Mouse (Mus musculus) liver, embryonic 14.5 days (tissue): ENCODE results near the gene Fam32a.

Experiments used
- CTCF ChIP-seq: IDR thresholded peaks from 2 replicates; pipeline ENCODE4 v1.5.1; 2016; ENCODE audit warnings: antibody characterized with exemption, low read depth, control low read depth
- EP300 ChIP-seq: IDR thresholded peaks from 2 replicates; pipeline ENCODE4 v1.6.1; 2016; ENCODE audit warnings: antibody characterized with exemption, low read depth

DNA sequence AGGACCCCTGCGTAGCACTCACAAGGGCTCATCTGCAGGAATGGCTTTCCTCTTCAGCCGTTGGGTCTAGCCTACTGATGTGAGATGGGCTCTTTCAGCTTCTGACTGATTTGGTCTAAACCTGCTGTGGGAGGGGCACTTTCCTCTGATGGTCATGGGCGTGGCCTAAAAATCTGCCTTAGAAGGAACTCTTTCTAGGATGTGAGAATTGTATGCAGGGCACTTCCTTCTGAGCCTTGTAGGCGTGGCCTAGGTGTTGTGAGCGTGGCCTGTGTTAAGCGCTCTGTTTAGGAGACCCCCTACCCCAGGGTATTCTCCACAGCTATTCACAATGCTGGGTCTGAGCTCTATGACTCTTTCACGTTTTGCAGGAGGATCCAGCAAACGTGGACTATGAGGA lies 21.5 kb upstream of the Fam32a start:
- TF ChIP-seq CTCF (no peak), EP300 (no peak)
